Mouse (Mus musculus) kidney, embryonic 15.5 days (tissue): ENCODE results near the gene Dntt. TPM values are rescaled to one million over a fixed set of nuclear protein-coding genes. Genes with fewer than 3 reads are reported as not detected.

ENCODE experiments used
- ATAC-seq: fragments of 200-750 bp; cut with Nextera tagmentation; replicated peaks from 2 replicates; pipeline ENCODE4 v1.8.0; 2017; ENCODE audit warnings: moderate TSS enrichment; ENCODE audit not compliant: low FRiP score
- H3K27ac ChIP-seq: fragments of 300-500 bp; sonication (generic); 2 replicates; pipeline ENCODE4 v1.5.1; 2015; ENCODE audit warnings: mild to moderate bottlenecking, inconsistent platforms
- H3K27me3 ChIP-seq: fragments of 300-500 bp; sonication (generic); 2 replicates; pipeline ENCODE4 v1.6.1; 2015; ENCODE audit warnings: inconsistent platforms
- H3K36me3 ChIP-seq: fragments of 300-500 bp; sonication (generic); 2 replicates; pipeline ENCODE4 v1.6.1; 2015; ENCODE audit warnings: inconsistent platforms
- H3K4me1 ChIP-seq: fragments of 300-500 bp; sonication (generic); 2 replicates; pipeline ENCODE4 v1.6.1; 2015; ENCODE audit warnings: inconsistent platforms
- H3K4me2 ChIP-seq: fragments of 300-500 bp; sonication (generic); 2 replicates; pipeline ENCODE4 v1.6.1; 2015; ENCODE audit warnings: moderate library complexity, mild to moderate bottlenecking, inconsistent platforms
- H3K4me3 ChIP-seq: fragments of 300-500 bp; sonication (generic); replicated peaks from 2 replicates; pipeline ENCODE4 v1.5.1; 2015; ENCODE audit warnings: mild to moderate bottlenecking, inconsistent platforms
- H3K9ac ChIP-seq: fragments of 300-500 bp; sonication (generic); 2 replicates; pipeline ENCODE4 v1.6.1; 2015; ENCODE audit warnings: mild to moderate bottlenecking, inconsistent platforms
- H3K9me3 ChIP-seq: fragments of 300-500 bp; sonication (generic); replicated peaks from 2 replicates; pipeline ENCODE4 v1.6.1; 2016; ENCODE audit warnings: inconsistent platforms
- WGBS: fragments of 180-500 bp; shearing (Covaris S2); methylation state at CpG from one replicate; pipeline ENCODE4 v1.1.7; 2015; ENCODE audit warnings: mixed read lengths; 5-methylcytosine and 5-hydroxymethylcytosine counted together
- polyA plus RNA-seq: library from polyadenylated mRNA; unstranded; fragments of >200 nt; fragmentation: Nextera tagmentation; extraction: Ambion mirVana; gene quantifications from 2 replicates; pipeline ENCODE4 v1.2.1, GENCODE M21; 2015

Gene Dntt
- polyA plus RNA-seq, 1 experiment from 2014 or later: 0.27 TPM

- Histone ChIP-seq H3K4me2 (no peak overlapping the region), H3K4me1 (no peaks in the 10 kb centered on the region; the same call in 1 of the 2 replicates), H3K27me3 (peaks cover 18% of the 10 kb centered on the region), H3K27ac (no peak overlapping the region), H3K9ac (no peak overlapping the region), H3K9me3 (no peaks in the 10 kb centered on the region), H3K4me3 (no peak overlapping the region), H3K36me3 (no peaks in the 10 kb centered on the region)
- WGBS: 88% methylated on average over 14 of the region's 14 CpGs
- no peak for ATAC-seq
These were observed 54.6 kb downstream of the Dntt start for GRCm38 (mm10) chr19:41083646-41084045.

DNA sequence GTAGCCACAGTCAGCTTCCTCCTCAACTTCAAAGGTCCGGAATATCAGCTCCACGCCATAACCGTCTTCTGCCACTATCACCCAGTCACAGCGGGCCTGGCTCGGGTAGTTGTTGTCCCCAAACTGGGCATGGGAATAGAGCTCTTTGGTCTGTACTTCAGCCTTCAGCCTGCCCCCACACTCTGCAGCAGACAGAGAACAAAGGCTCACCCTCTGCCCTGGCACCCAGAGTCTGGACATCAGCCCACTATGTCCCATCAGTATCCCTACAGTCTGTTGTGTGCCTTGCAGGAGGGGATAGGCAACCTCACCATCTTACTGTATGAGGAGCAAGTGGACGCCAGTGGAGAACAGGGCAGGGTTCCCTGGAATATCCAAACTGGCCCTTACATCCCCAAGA, 57.2 kb downstream of the Dntt start:
- no peak for ATAC-seq
- H3K9me3 ChIP-seq: no peaks in the 10 kb centered on the region
- H3K27ac ChIP-seq: no peak overlapping the region
- H3K36me3 ChIP-seq: no peaks in the 10 kb centered on the region
- 92% methylated on average over 6 of the region's 6 CpGs for WGBS
- peaks cover 31% of the 10 kb centered on the region for H3K27me3 ChIP-seq
- H3K9ac ChIP-seq: no peak overlapping the region
- no peaks in the 10 kb centered on the region; the same call in 1 of the 2 replicates for H3K4me1 ChIP-seq
- H3K4me3 ChIP-seq: no peak overlapping the region
- no peak overlapping the region for H3K4me2 ChIP-seq

DNA sequence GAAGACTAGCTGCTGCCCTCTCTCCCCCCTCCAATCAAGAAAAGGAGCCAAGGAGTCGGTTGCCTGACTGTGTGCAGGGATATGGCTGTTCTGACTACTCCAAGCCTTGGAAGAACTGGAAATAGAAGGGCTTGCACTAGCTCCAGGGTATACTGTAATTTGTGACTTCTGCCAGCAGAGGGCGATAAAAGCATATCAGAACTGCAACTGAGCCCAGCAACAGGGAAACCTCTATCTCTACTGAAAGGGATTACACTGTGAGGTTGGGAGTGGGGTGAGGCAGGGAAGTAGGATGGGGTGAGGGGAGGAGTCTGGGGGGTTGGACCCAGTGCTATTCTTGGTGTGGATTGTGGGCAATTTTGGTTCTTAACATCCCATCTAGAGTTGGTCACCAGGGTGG, 57.6 kb downstream of the Dntt start:
- no peak overlapping the region for H3K4me2 ChIP-seq
- no peak; the same call in 1 of the 2 replicates for ATAC-seq
- 6% methylated on average over 2 of the region's 2 CpGs for WGBS

GRCm38 (mm10) chr19:41087901-41088300, 58.8 kb downstream of the Dntt start:
- H3K27ac ChIP-seq: no peak overlapping the region

More for the DNA sequence above, 57.6 kb downstream of the Dntt start:
- Histone ChIP-seq H3K27me3 (peaks cover 31% of the 10 kb centered on the region), H3K4me3 (no peak overlapping the region), H3K9ac (no peak overlapping the region), H3K27ac (no peak overlapping the region), H3K36me3 (no peaks in the 10 kb centered on the region), H3K4me1 (no peaks in the 10 kb centered on the region; the same call in 1 of the 2 replicates), H3K9me3 (no peaks in the 10 kb centered on the region)

DNA sequence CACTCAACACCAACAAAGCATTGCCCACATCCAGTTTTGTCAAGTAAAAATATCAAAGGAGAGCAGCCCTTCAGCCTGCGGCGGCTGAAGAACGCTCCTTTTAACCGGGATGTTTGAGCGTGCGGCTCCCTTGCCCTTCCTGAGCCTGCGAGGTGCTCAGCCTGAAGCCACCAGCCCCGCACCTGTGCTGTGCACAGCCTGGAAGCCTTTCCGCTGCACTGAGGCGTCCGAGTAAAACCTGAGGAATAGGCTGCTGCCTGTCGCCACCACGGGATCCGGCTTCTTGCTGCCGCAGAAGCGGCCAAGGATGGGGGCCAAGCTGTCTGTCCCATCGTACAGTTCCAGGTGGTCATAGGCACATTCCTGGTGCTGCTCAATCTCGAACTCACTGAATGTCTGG, 59.4 kb downstream of the Dntt start:
- no peak overlapping the region for H3K27ac ChIP-seq
- ATAC-seq: no peak
- no peaks in the 10 kb centered on the region; the same call in 1 of the 2 replicates for H3K4me1 ChIP-seq
- peak overlapping the region; percentile 45 for H3K4me2 ChIP-seq
- WGBS: 43% methylated on average over 18 of the region's 18 CpGs
- H3K9ac ChIP-seq: no peak overlapping the region
- no peak overlapping the region for H3K4me3 ChIP-seq
- peaks cover 31% of the 10 kb centered on the region for H3K27me3 ChIP-seq
- no peaks in the 10 kb centered on the region for H3K36me3 ChIP-seq
- no peaks in the 10 kb centered on the region for H3K9me3 ChIP-seq

More at GRCm38 (mm10) chr19:41087901-41088300, 58.8 kb downstream of the Dntt start:
- Histone ChIP-seq H3K4me1 (no peaks in the 10 kb centered on the region; the same call in 1 of the 2 replicates), H3K4me2 (no peak overlapping the region), H3K9me3 (no peaks in the 10 kb centered on the region), H3K27me3 (peaks cover 31% of the 10 kb centered on the region), H3K4me3 (no peak overlapping the region), H3K9ac (no peak overlapping the region), H3K36me3 (no peaks in the 10 kb centered on the region)
- no peak for ATAC-seq
- 29% methylated on average over 4 of the region's 4 CpGs for WGBS

DNA sequence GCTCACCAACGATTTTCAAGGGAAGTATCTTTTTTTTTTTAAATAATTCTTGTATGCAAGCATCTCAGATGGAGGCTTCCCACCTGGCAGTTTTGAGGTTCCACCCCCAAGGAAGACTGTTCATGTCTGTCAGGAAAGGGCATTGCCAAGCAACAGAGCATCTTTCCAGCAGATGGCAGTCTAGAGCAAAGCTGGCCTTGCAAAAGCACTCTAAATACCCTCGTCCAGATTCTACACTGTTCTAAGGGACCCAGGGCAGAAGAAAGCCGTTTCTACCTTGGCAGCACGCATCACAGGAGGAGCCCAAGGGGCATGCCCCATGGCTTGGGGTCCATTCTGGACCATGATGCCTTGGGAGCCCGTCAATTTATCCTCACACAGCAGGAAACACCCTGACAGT, 60.8 kb downstream of the Dntt start:
- Histone ChIP-seq H3K4me2 (no peak overlapping the region), H3K27me3 (peaks cover 31% of the 10 kb centered on the region), H3K9me3 (no peaks in the 10 kb centered on the region), H3K36me3 (no peaks in the 10 kb centered on the region), H3K4me1 (no peaks in the 10 kb centered on the region; the same call in 1 of the 2 replicates), H3K9ac (no peak overlapping the region), H3K4me3 (no peak overlapping the region), H3K27ac (no peak overlapping the region)
- no peak for ATAC-seq
- 12% methylated on average over 5 of the region's 5 CpGs for WGBS

- H3K4me1 ChIP-seq: no peaks in the 10 kb centered on the region; the same call in 1 of the 2 replicates
- H3K4me2 ChIP-seq: no peak overlapping the region
- H3K36me3 ChIP-seq: no peaks in the 10 kb centered on the region
- 69% methylated on average over 2 of the region's 2 CpGs for WGBS
- peaks cover 31% of the 10 kb centered on the region for H3K27me3 ChIP-seq
- no peak overlapping the region for H3K4me3 ChIP-seq
- no peak overlapping the region for H3K27ac ChIP-seq
- H3K9ac ChIP-seq: no peak overlapping the region
- ATAC-seq: no peak
- no peaks in the 10 kb centered on the region for H3K9me3 ChIP-seq
These were observed 62.8 kb downstream of the Dntt start for GRCm38 (mm10) chr19:41091901-41092300.

- H3K4me2 ChIP-seq: no peak overlapping the region
These were observed 68.0 kb downstream of the Dntt start for GRCm38 (mm10) chr19:41097038-41097437.

DNA sequence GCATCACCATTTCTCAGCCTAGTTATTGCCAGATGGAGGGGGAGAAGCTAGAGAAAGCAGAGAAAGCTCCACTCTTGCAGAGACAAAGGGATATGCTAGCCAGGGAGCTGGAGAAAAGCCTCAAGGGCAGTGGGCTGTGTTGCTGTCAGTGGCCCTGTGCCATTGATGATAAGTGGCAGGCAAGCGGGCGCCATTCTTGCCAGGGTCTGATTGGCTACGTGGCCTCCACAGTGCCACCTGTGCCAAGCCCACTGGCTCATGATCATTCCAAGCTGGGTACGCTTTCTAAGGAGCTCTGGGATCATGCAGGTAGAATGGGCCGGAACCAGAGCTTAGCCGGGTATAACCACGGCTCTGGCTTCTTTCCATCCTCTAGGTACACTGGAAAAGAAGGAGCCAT, 71.8 kb downstream of the Dntt start:
- no peaks in the 10 kb centered on the region for H3K9me3 ChIP-seq
- H3K36me3 ChIP-seq: no peaks in the 10 kb centered on the region
- H3K27me3 ChIP-seq: no peaks in the 10 kb centered on the region
- ATAC-seq: no peak
- no peak overlapping the region for H3K4me3 ChIP-seq
- H3K27ac ChIP-seq: no peak overlapping the region
- 0 out of 2 replicates have a peak, but pooled peaks cover 4% of the 10 kb centered on the region for H3K4me1 ChIP-seq
- no peak overlapping the region for H3K4me2 ChIP-seq
- H3K9ac ChIP-seq: no peak overlapping the region
- WGBS: 94% methylated on average over 7 of the region's 7 CpGs

More at GRCm38 (mm10) chr19:41097038-41097437, 68.0 kb downstream of the Dntt start:
- no peak overlapping the region for H3K4me3 ChIP-seq
- no peaks in the 10 kb centered on the region for H3K36me3 ChIP-seq
- 0 out of 2 replicates have a peak, but pooled peaks cover 4% of the 10 kb centered on the region for H3K4me1 ChIP-seq
- no peaks in the 10 kb centered on the region for H3K9me3 ChIP-seq
- no peak overlapping the region for H3K9ac ChIP-seq
- no peak overlapping the region for H3K27ac ChIP-seq
- 77% methylated on average over 4 of the region's 4 CpGs for WGBS
- H3K27me3 ChIP-seq: no peaks in the 10 kb centered on the region
- no peak for ATAC-seq

GRCm38 (mm10) chr19:41101390-41101789, 72.3 kb downstream of the Dntt start:
- ATAC-seq: no peak
- Histone ChIP-seq H3K9me3 (no peaks in the 10 kb centered on the region), H3K4me3 (no peak overlapping the region), H3K27me3 (no peaks in the 10 kb centered on the region), H3K9ac (no peak overlapping the region), H3K27ac (no peak overlapping the region), H3K4me1 (0 out of 2 replicates have a peak, but pooled peaks cover 4% of the 10 kb centered on the region), H3K36me3 (no peaks in the 10 kb centered on the region), H3K4me2 (no peak overlapping the region)
- 81% methylated on average over 8 of the region's 8 CpGs for WGBS

DNA sequence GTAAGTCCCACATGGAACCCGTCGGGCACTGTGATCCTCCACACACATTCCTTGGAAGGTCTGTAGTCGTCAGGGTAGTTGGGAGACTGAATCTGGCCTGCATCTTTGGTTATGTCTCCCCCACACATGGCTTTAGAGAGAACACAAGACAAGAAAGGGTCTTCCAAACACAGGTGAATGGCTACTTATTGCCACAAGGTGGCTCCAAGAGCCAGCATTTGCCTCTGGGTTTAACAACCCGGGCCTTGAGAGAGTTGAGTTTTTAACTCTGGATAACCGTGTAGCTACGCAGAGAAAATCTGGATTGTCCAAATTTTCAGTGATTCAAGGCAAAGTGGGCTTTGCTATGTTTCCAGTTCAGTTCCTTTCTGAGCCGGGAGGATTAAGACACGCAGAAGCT, 75.8 kb downstream of the Dntt start:
- Histone ChIP-seq H3K4me1 (no peaks in the 10 kb centered on the region), H3K27ac (no peak overlapping the region), H3K9me3 (no peaks in the 10 kb centered on the region), H3K9ac (no peak overlapping the region), H3K4me2 (no peak overlapping the region), H3K36me3 (no peaks in the 10 kb centered on the region), H3K4me3 (no peak overlapping the region), H3K27me3 (0 out of 2 replicates have a peak, but pooled peaks cover 4% of the 10 kb centered on the region)
- 41% methylated on average over 8 of the region's 8 CpGs for WGBS
- ATAC-seq: no peak

DNA sequence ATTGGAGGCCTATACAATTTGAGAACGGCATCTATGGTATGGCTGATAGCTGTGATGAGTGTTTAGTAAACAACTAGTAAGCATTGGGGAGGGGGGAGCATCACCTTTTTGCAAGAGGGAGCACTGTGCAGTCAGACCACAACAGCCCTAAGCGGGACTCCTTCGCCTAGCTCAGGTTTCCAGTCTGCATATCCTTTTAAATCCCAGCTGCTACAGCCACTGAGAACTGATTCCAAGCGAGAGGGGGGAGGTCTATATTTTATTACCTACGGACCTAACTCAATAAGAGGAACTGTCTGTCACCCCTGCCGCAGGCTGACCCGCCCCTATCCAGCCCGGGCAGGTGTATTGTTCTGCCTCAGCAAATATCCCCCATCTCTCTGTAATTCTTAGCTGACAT, 78.5 kb downstream of the Dntt start:
- no peaks in the 10 kb centered on the region for H3K9me3 ChIP-seq
- ATAC-seq: no peak
- H3K27me3 ChIP-seq: peaks cover 13% of the 10 kb centered on the region; the same call in 1 of the 2 replicates
- no peak overlapping the region for H3K4me3 ChIP-seq
- 36% methylated on average over 8 of the region's 8 CpGs for WGBS
- H3K27ac ChIP-seq: no peak overlapping the region
- H3K4me2 ChIP-seq: no peak overlapping the region
- H3K4me1 ChIP-seq: peaks cover 5% of the 10 kb centered on the region
- no peak overlapping the region for H3K9ac ChIP-seq
- no peaks in the 10 kb centered on the region for H3K36me3 ChIP-seq

DNA sequence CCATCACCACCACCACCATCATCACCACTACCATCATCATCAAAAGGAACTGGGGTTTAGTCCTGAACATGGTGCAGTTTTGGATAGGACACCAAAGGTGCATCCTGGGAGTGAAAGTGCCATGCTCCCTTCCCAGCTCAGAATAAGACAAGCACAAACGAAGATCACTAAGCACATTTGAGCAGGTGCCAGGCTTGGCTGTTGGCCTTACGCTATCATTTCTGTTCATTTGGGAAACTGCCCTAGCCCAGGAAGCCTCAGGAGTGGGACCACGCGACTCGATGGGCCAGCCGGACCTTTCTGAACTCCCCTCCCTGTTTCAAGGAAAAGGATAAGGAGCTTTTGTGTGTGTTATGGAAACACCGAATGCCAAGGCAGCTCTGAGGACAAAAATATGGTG, 79.6 kb downstream of the Dntt start:
- Histone ChIP-seq H3K36me3 (no peaks in the 10 kb centered on the region), H3K4me1 (peaks cover 14% of the 10 kb centered on the region), H3K4me2 (no peak overlapping the region), H3K9me3 (no peaks in the 10 kb centered on the region), H3K9ac (no peak overlapping the region), H3K4me3 (no peak overlapping the region), H3K27me3 (peaks cover 16% of the 10 kb centered on the region; the same call in 1 of the 2 replicates), H3K27ac (no peak overlapping the region)
- ATAC-seq: no peak
- 89% methylated on average over 7 of the region's 7 CpGs for WGBS
